Mouse (Mus musculus) stomach, adult 2 months (tissue): ENCODE results near the gene Mc3r. TPM values are rescaled to one million over a fixed set of nuclear protein-coding genes. Genes with fewer than 3 reads are reported as not detected.

Source experiments
- polyA plus RNA-seq: library from polyadenylated mRNA; depleted of rRNA; stranded (reverse); fragments of >200 nt; gene quantifications from 2 replicates; pipeline ENCODE4 v1.2.3, GENCODE M21; 2012; rRNA removed

The Mc3r gene
- not detected in 2 replicates for polyA plus RNA-seq

DNA sequence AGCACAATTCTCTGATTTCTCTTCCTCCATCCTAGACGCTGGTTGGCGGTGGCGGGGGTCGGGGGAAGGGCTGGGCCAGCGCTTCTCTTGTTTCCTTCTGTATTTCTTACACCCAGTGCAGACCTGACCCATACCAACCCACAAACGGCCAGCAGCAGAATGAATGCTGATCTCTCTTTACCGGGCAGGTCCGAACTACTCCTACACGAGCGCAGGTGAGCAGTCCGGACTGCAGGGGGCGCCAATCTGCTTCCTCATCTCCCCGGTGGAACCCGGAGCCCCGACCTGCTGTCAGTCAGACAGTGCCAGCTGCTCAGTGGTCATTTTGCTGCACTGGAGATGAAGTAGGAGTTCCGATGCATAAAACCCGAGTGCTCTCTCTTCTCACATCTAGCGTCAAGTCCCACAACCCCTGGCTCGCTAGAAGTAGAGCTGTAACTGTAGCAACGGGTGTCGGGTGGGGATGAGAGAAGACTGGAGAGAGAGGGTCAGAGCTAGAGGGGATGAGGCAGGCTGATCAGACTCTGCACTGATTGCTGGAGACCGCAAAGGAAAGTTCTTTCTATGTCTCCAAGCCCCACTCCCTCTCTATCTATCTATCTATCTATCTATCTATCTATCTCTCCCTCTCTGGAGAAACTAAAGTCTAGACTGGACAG, at the start of gene Mc3r:
Mc3r (plus strand) TSS at position 387 of the 659 bp plus-strand sequence.

Other genes with a start within 250 kb of the Mc3r start
- gene Cbln4, start 205.0 kb upstream of the Mc3r start, polyA plus RNA-seq = not detected in 2 replicates
- gene Fam210b, start 97.1 kb downstream of the Mc3r start, polyA plus RNA-seq = 22.7 and 43.5 TPM in 2 replicates
- 1.8 and 4.5 TPM in 2 replicates for gene Aurka, start 122.0 kb downstream of the Mc3r start, polyA plus RNA-seq
- 10.9 and 11.7 TPM in 2 replicates for gene Cstf1, start 122.2 kb downstream of the Mc3r start, polyA plus RNA-seq
- gene Cass4, start 145.3 kb downstream of the Mc3r start, polyA plus RNA-seq = 0.17 and 0.32 TPM in 2 replicates
- gene Rtf2, start 192.1 kb downstream of the Mc3r start, polyA plus RNA-seq = 16.1 and 16.5 TPM in 2 replicates
- gene Gcnt7, start 210.1 kb downstream of the Mc3r start, polyA plus RNA-seq = not detected in 2 replicates
- 0.19 TPM in 1 of 2 replicates, not detected in the other for gene Fam209, start 224.0 kb downstream of the Mc3r start, polyA plus RNA-seq